Mouse (Mus musculus) heart, postnatal 4 days (tissue): ENCODE measurements around the gene Lgals9. TPM values are rescaled to one million over a fixed set of nuclear protein-coding genes. Genes with fewer than 3 reads are reported as not detected.

Source experiments
- DNase-seq: peaks from one replicate; pipeline ENCODE4 v3.0.0; 2021
- total RNA-seq, 2 experiments: library from RNA; stranded (reverse); gene quantifications; 2 replicates each; pipeline ENCODE4 v1.2.3; 2021

Lgals9 gene
- total RNA-seq, 2 experiments from 2014 or later, result 51.8 to 56.0 TPM

DNA sequence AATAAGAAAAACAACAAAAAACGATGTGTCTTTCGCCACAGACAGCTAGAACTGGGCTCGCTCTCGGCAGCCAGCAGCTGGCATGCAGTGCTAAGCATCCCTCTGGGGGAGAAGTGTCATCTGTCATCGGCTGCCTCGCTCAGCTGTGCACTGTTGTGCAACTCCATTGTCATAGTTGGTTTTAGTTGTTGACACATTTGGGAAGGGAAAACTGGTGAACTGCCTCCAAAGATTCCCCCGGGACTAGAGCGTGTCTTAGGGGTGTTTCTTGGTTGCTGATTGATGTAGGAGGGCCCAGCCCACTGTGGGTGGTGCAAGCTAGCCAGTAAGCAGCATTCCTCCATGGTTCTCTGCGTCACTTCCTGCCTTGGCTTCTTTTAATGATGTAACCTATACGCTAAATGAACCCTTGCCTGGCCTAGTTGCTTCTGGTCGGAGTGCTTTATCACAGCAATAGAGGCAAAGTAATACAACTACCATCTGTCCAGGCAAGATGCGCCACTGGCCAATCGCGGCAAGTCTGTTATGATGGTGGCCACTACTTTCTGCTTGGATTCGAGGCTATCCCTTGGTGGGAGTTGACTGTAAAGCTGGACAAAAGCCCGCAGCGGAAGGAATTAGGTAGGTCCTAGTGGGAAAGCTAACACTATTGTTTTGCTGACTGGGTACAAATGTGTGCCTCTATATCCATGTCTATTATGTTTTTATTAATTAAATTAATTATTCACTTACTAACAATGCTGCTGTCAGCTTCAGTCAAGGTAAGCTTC, 11.2 kb downstream of the Lgals9 start:
- peak; percentile 69 for DNase-seq

DNA sequence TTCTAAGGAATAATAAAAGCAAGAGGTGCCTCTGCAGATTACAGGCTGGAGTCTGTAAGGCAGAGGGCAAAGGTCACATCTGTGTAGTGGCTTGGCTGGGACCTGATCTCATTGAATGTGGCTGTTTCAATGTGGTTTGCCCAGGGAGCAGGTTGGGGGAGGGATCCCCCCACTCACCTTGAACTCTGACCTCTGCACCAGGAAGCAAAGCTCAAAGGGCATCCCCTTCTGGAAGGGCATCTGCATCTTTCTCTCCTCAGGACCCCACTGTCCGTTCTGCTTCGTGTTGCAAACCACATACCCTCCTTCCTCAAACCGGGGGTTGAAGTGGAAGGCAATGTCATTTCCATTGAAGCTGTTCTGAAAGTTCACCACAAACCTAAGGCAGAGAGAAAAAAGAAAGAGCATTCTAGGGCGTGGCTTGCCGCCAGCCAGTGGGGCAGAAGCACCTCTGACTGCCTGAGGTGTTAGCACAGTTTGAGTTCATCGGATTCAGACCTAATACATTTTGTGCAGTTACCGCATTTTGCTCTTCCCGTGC, 11.9 kb downstream of the Lgals9 start:
- no peak for DNase-seq

GRCm38 (mm10) chr11:78972328-78972727, 12.4 kb downstream of the Lgals9 start:
- DNase-seq, result no peak

GRCm38 (mm10) chr11:78971746-78972145, 13.0 kb downstream of the Lgals9 start:
- DNase-seq, result no peak

GRCm38 (mm10) chr11:78971096-78971495, 13.7 kb downstream of the Lgals9 start:
- DNase-seq, result no peak

DNA sequence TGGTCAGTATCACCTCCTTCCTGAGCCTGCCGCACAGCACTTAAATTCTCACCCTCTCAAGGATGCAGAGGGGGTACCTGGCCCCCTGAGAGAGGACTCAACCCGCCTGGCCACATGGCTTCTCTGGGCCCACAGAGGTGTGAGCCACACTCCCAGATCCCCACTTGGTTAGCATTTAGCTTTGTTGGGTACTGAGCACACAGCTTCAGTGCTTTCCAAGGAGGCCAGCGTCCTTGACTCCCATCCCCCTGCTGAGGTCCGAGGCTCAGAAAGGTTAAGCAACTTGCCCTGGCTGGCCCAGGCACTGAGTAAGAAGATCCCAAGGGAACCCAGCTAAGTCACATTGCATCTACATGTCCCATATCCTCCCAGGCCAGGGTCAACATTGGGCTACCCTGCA, 16.6 kb downstream of the Lgals9 start:
- DNase-seq, result no peak

GRCm38 (mm10) chr11:78967371-78967770, 17.4 kb downstream of the Lgals9 start:
- peak; percentile 69 for DNase-seq

GRCm38 (mm10) chr11:78961221-78961620, 23.5 kb downstream of the Lgals9 start:
- no peak for DNase-seq

- DNase-seq, result peak; percentile 58
These were observed 24.8 kb downstream of the Lgals9 start for GRCm38 (mm10) chr11:78959841-78960520.

DNA sequence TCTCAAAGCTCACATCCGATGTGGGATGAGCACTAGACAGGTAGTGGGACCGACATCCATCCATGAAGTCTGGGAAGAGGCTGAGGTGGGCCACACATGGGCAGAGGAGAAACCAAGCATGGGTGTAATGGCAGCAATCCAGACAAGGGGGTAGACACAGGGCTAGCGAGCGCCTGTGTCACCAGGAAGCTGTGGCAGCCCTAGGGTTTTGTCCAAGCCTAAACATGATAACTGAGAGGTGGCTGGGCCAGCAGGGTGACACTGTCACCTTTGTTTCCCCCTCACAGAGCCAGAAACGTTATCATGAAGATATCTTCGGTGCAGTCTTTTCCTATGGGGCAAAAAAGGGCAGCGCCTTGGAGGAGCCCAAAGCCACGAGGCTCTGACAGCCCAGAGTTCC, 25.4 kb downstream of the Lgals9 start:
- DNase-seq, result no peak

GRCm38 (mm10) chr11:78956260-78956659, 28.5 kb downstream of the Lgals9 start:
- peak; percentile 84 for DNase-seq

DNA sequence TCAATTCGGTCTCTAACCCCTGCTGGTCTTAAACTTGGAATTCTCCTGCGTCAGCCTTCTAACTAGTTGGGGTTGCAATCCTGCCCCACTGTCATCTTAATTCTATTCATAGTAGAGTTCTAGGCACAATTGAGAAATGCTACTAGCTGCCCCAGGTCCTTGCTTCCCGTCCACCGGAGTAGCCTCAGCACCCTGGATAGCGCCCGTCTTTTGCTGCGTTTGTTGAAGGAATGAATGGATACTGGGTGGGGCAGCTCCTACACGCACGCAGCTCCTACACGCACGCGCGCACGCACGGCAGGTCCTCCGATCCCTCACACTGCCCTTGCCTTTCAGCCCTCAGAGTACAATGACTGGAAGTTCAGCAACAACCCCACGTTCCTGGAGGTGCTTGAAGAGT, 32.3 kb downstream of the Lgals9 start:
- DNase-seq, result peak; percentile 77

DNA sequence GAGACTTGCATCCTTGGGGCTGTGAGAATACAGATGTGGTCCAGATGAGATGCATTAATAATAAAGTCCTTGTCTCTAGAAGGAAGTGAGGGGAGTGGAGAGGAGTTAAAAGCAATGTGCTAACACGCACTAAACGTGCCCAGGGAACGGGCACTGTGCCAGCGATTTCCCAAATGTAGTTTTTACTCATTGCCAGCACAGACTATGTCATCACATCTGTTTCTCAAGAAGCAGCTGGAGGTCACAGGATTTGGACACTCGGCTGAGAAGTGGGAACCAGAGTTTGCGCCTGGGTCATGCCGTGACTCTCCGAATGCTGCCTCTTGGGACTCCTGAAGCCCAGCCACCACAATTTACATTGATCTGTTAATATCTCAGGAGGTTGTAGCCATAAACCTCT, 34.4 kb downstream of the Lgals9 start:
- no peak for DNase-seq

- no peak for DNase-seq
These were observed 41.7 kb downstream of the Lgals9 start for GRCm38 (mm10) chr11:78943083-78943482.

GRCm38 (mm10) chr11:78935178-78935577, 49.6 kb downstream of the Lgals9 start:
- no peak for DNase-seq

GRCm38 (mm10) chr11:78934727-78935126, 50.0 kb downstream of the Lgals9 start:
- no peak for DNase-seq

- no peak for DNase-seq
These were observed 50.4 kb downstream of the Lgals9 start for GRCm38 (mm10) chr11:78934307-78934706.

DNA sequence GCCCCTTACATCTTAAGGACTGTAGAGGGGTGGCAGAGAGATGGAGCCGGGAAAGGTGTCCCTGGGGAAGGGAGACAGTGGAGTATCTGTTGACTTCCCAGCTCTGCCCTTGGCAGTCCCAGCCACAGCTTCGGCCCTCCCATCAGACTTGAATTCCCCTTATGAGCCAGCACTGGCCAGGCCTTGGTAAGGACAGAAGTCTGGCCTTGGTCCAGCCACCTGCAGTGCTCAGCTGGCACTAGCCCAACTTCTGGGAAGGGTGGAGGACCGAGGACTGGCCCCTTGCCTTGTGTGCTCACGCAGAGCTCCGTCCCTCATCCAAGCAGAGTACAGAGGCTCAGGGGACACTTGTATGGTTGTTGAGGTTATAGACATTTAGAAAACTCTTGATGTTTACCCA, 55.4 kb downstream of the Lgals9 start:
- DNase-seq, result peak; percentile 86

GRCm38 (mm10) chr11:78924916-78925315, 59.8 kb downstream of the Lgals9 start:
- DNase-seq, result peak; percentile 53

DNA sequence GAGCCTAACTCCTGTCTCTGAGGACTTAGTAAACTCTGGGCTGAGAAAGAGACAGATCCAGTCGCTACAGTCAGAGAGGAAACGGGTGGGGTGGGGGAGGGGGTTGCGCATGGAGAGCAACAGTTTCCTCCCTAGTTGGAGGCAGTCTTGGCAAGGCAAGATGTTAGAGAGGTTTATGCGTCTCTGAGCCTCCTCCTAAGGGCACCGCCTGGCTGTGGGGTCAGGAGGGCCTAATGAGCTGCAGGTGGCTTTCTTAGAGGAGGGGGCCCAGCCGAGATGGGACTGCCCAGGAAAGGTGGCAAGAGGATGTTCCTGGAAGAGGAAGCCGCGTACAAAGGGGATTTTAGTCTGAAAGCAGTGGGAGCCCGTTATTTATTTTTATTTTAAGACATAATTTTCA, 60.6 kb downstream of the Lgals9 start:
- no peak for DNase-seq

DNA sequence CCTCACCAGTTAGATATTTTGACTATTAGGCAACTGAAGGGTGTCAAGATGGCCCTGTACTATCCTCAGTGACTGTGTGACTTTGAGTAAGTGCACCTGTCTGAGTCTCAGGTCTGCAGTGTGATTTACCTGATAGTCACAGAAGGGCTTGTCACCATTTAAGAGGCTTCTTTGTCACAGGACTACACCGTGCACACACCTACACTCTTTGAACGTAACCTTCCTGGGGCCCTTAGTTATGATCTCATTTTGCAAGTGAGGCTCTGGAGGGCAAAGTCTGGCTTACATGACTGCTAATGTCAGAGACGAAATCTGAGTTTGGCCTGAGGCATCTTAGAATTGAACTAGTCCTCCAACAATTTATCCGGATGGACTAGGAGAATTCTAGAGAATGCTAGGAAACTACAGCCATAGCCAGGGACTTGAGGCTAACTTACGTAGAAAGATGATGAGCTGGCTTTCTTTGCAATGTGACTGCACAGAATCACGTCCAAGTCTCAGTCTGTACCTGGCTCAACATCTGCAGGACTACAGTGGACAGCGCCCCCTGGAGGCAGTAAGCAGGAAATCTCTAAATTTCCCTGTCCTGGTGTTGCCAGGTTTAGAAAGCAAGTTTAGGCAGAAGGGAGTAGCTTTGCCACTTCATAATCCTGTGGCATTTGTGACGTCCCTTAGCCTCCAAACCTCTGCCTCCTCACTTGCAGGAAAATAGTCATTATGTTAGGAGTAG, 61.9 kb downstream of the Lgals9 start:
- DNase-seq, result peak; percentile 56

- DNase-seq, result no peak
These were observed 64.3 kb downstream of the Lgals9 start, which contains the start of gene Nos2 for GRCm38 (mm10) chr11:78920411-78920939. Nos2 (plus strand) TSS chr11:78920787.

- no peak for DNase-seq
These were observed 65.0 kb downstream of the Lgals9 start for GRCm38 (mm10) chr11:78919745-78920144.
